Mouse (Mus musculus) hematopoietic stem cell, adult 5-6 weeks (primary cell): ENCODE results near the gene Susd2. TPM values are rescaled to one million over a fixed set of nuclear protein-coding genes. Genes with fewer than 3 reads are reported as not detected.

Experiments
- ATAC-seq, 2 experiments: fragments of 125-278 bp in 1 of 2; replicated peaks in 1 of 2; 2 replicates each; pipeline ENCODE4 v1.8.0; 2016 to 2017; ENCODE audit warnings: inconsistent platforms in 2 of 2, mild to moderate bottlenecking in 2 of 2, moderate number of reproducible peaks in 2 of 2, low read depth in 1 of 2, moderate TSS enrichment in 1 of 2; ENCODE audit not compliant: low FRiP score in 2 of 2, poor library complexity in 2 of 2, severe bottlenecking in 2 of 2, insufficient read depth in 1 of 2, low TSS enrichment in 1 of 2
- total RNA-seq: library from RNA; stranded (forward); fragments of 172-1452, 232-1000 nt; gene quantifications from 2 replicates; pipeline ENCODE4 v1.2.3, GENCODE M21; 2017

Susd2 gene
- total RNA-seq, 1 experiment from 2014 or later = 0.20 TPM

DNA sequence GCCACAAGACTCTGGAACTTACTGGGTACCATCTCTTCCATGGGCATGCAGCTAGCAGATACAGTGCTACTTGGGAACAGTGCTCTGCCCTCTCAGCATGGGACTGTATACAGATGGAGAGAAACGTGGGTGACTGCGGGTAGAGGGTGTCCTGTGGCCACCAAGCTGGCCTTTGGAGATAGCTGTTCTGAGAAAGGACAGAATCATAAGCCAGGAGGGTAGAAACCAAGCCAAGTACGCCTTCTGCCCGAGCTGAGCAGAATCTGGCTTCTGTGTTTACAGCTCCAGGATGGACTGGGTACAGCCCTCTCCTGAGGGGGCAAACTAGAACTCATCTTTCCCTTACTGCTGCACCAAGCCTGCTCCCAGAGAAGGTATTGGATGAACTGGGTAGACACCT, 18.8 kb upstream of the Susd2 start:
- no peak for ATAC-seq

DNA sequence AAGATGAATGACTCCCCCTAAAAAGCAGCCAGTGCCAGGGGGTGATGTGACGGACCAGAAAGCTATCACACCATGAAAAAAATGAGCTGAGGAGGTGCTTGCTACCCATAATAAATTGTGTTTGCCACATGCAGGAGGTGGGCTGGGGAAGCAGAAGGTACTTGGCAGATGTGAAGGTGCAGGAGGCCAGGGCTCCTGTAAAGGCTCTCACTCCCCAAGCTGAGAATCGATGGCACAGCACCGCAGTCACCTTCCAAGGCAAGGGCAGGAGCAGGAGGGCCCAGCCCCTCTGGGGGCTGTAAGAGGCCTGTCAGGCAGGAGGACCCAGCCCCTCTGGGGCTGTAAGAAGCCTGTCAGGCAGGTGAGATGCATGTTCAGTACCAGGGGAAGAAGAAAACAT, 18.1 kb upstream of the Susd2 start:
- ATAC-seq = no peak

DNA sequence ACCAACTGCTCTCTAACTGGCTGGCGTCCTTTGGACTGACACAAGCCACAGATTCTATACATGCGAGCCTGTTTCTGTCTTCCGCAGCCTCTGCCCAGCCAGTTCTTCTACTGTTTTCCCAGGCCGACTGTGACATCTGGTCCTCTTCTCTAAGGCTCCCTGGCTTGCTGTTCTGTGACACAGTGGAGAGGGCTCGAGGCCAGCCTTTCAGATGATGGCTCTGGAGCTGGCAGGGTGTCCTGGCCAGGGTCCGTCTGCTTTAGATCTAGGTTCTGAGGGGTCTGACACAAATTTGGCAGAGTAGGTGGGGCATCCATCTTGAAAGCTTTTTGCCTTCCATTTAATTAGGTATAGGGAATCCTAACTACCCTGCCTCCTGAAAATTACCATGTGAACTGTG, 17.6 kb upstream of the Susd2 start:
- no peak for ATAC-seq

DNA sequence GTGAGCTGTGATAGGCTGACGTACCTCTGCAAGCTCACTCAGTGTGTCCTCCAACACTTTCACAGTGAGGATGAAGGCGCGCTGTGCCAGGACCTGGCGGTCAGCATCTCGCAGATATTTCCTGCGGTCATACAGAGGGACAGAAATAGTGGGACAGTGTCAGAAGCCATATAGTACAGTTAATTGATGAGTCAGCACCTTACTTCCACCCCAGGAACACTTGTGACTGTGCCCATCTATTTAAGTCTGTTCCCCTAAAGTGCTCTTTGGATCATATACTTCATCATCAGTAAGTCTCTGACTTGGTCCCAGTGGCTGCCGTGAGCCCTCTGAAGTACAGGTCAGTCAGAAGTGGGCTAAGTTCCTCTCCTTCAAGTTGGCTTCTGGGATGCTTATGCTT, 14.0 kb upstream of the Susd2 start:
- ATAC-seq = no peak

DNA sequence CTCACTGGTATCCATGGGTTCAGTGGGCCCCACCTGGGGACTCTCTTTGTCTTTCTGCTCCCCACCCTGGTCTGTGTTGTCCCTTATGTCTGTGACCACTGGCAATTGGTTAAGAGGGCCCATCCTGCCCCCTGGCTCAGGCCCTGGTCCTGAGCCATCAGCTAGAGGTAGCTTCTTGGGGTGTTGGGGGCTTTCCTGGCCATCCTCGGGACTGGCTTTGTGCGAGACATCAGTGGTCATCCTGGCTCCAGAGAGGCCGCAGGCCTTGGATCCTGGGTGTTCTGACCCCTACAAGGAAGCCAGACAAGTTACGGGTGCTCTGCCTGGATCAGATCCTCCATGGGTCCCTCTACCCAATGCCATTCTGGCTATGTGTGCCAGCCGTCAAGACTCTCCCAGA, 13.4 kb upstream of the Susd2 start:
- no peak for ATAC-seq

DNA sequence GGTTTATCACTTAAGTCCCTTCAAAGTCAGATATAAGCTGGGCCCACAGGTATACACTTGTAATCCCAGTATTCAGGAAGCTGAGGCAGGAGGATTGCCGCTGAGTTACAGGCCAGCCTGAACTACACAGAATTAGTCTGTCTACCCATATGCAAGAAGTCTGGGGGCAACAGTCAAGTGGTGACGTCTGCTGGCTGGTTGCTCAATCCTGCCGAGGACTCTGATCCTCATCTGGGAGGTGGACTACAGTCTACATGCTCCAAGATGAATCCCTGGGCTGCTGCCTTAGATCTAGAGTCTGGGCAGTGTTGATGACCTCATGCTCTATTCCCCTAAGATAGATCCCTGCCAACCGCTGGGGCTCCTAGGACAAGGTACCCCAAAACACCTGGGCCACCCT, 10.2 kb upstream of the Susd2 start:
- ATAC-seq = no peak

GRCm38 (mm10) chr10:75651381-75652068, 7.7 kb upstream of the Susd2 start:
- no peak for ATAC-seq

- no peak for ATAC-seq
Observed at GRCm38 (mm10) chr10:75650306-75650902, 6.6 kb upstream of the Susd2 start.

DNA sequence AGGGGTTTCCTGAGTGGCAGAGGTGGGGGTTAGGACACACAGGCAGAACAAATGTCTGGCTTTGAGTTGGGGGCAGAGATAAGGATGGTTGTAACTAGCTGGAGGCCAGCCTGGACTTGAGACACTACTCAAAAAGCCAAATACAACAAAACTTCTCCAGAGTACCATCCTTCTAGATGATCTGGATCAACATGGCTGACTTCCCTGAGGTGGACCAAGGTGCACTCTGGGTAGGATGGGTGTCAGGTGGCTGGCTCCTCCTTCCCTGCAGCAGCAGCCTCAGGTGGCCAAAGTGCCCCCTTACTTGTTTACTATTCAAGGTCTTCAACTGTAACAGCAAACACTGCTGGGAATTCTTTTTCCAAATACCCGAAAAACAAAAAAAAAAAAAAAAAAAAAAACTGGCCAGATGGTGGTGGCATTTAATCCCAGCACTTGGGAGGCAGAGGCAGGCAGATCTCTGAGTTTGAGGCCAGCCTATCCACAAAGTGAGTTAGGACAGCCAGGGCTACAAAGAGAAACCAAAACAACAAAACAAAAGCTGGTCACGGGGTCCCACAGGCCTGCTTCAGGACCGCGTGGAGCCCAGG, 5.7 kb upstream of the Susd2 start:
- ATAC-seq = no peak

GRCm38 (mm10) chr10:75649001-75649400, 5.2 kb upstream of the Susd2 start:
- no peak for ATAC-seq

- no peak for ATAC-seq
Observed at GRCm38 (mm10) chr10:75648091-75648490, 4.3 kb upstream of the Susd2 start.

- no peak for ATAC-seq
Observed at GRCm38 (mm10) chr10:75647362-75647761, 3.6 kb upstream of the Susd2 start.

DNA sequence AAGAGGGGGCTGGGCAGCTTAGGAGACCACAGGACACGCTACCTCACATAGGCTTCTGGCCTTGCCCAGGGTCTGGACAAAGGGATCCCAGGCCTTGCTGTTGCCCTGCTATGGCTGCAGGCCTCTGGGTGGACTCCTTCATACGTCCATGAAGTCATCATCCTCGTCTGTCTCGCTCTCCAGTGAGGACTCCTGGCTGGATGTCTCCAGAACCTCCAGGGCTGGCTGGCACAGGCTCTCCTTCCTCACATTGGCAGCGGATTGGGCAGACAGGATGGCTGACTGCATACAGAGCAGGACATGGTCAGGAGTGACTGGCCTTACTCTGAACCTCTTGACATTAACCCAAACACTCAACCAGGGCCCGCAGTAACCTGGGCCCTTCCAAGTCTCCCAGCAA, 2.6 kb upstream of the Susd2 start:
- no peak for ATAC-seq

- ATAC-seq = no peak
Observed at GRCm38 (mm10) chr10:75645616-75646015, 1.8 kb upstream of the Susd2 start.

- ATAC-seq = 0 out of 4 replicates have a peak, but pooled peaks of 1 of the 2 experiments have one; percentile 20
Observed at GRCm38 (mm10) chr10:75642891-75643290, 917 bp downstream of the Susd2 start.

DNA sequence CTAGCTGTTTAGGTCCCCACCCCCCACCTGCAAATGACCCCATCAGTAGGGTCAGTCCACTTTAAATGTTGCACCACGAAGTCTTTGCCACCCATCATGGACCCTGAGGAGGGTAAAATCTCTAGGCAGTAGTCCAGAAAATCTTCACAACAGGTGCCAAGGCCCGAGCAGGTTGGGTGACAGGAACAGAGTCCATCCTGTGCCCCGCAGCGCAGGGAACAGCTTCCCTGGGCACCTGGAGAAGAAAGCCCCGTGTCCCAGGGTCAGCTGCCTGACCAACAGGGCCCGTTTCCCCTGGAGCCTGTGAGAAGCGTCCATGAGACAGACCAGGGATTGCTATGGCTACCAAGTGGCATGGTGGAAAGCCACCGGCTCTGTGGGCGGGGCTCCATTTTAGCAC, 1.4 kb downstream of the Susd2 start:
- ATAC-seq = no peak

DNA sequence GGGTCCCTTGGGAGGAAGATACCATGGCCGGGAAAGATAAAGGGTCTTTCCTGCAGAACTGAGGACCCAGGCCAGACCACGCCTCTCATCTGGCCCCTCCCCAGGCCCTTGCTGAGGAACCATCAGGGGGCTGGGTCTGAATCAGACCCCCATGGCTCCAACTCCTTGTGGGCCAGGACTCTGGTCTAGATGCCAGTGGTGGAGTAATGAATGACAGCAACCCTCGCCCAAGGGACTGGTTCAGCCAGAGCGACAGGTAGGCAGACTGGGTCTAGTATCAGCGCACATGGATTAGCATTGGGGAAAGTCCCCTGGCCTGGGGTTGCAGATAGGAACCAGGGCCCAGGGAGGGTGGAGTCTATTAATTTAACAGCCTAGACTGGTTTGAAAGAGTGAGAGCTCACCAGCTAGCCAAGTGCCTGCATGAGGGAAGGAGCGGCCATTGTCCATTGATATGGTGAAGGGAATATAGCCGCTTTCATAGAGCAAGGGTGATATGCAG, 2.0 kb downstream of the Susd2 start:
- ATAC-seq = no peak

DNA sequence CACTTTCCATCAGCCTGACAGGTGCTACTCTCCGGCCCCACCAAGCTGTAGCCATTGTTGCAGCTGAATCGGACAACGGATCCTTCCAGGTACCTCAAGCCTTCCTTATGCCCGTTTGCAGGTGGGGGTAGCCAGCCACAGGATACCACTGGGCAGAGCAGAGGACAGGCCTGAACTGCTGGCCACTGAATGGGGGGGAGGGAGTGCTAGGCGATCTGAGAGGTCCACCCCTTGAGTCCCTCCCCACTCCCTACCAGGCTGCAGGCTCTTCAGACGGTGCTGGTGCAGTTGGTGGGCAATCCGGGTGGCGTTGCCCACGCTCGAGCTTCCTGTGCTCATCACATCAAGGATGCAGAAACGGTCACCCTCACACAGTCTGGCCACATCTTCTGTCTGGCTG, 6.1 kb downstream of the Susd2 start:
- no peak for ATAC-seq
